Mouse (Mus musculus) liver, postnatal 0 days (tissue): ENCODE data around the gene Crybb1. TPM values are rescaled to one million over a fixed set of nuclear protein-coding genes. Genes with fewer than 3 reads are reported as not detected.

Experiments used
- ATAC-seq: fragments of 200-750 bp; cut with Nextera tagmentation; 2 replicates; pipeline ENCODE4 v1.8.0; 2017; ENCODE audit warnings: mild to moderate bottlenecking, moderate library complexity
- DNase-seq: peaks from one replicate; pipeline ENCODE4 v3.0.0-alpha.2; 2016
- H3K27ac ChIP-seq: fragments of 300-500 bp; sonication (generic); 2 replicates; pipeline ENCODE4 v1.5.1; 2014; ENCODE audit warnings: antibody characterized with exemption, moderate library complexity, mild to moderate bottlenecking, low read depth
- H3K27me3 ChIP-seq: fragments of 300-500 bp; sonication (generic); 2 replicates; pipeline ENCODE4 v1.6.1; 2014; ENCODE audit warnings: low read length, control low read depth, mixed read lengths; ENCODE audit not compliant: insufficient read depth
- H3K36me3 ChIP-seq: fragments of 300-500 bp; sonication (generic); replicated peaks from 2 replicates; pipeline ENCODE4 v1.6.1; 2014; ENCODE audit warnings: mild to moderate bottlenecking, control low read depth, low read length, moderate library complexity, mixed read lengths; ENCODE audit not compliant: insufficient read depth
- H3K4me1 ChIP-seq: fragments of 300-500 bp; sonication (generic); 2 replicates; pipeline ENCODE4 v1.6.1; 2014; ENCODE audit warnings: antibody characterized with exemption, mild to moderate bottlenecking, control low read depth; ENCODE audit not compliant: insufficient read depth
- H3K4me2 ChIP-seq: fragments of 300-500 bp; sonication (generic); 2 replicates; pipeline ENCODE4 v1.6.1; 2014; ENCODE audit warnings: low read depth, mild to moderate bottlenecking, low read length, moderate library complexity, mixed read lengths
- H3K4me3 ChIP-seq: fragments of 300-500 bp; sonication (generic); 2 replicates; pipeline ENCODE4 v1.5.1; 2014; ENCODE audit warnings: low read depth, low read length
- H3K9ac ChIP-seq: fragments of 300-500 bp; sonication (generic); replicated peaks from 2 replicates; pipeline ENCODE4 v1.6.1; 2014; ENCODE audit warnings: mild to moderate bottlenecking, moderate library complexity
- H3K9me3 ChIP-seq: fragments of 300-500 bp; sonication (generic); 2 replicates; pipeline ENCODE4 v1.6.1; 2016; ENCODE audit warnings: mild to moderate bottlenecking, control low read depth, low read length, mixed read lengths
- CTCF ChIP-seq: sonication (generic); IDR thresholded peaks from 2 replicates; pipeline ENCODE4 v1.5.1; 2016; ENCODE audit warnings: antibody characterized with exemption, low read depth
- EP300 ChIP-seq: IDR thresholded peaks from 2 replicates; pipeline ENCODE4 v1.6.1; 2016; ENCODE audit warnings: antibody characterized with exemption, low read depth, mild to moderate bottlenecking
- WGBS: fragments of 180-500 bp; shearing (Covaris S2); extraction: QIAGEN DNeasy Blood & Tissue Kit; methylation state at CpG from one replicate; pipeline ENCODE4 v1.1.7; 2014; ENCODE audit not compliant: insufficient replicate concordance; 5-methylcytosine and 5-hydroxymethylcytosine counted together
- polyA plus RNA-seq: library from polyadenylated mRNA; unstranded; fragments of >200 nt; fragmentation: Nextera tagmentation; extraction: Ambion mirVana; gene quantifications from 2 replicates; pipeline ENCODE4 v1.2.1, GENCODE M21; 2015

Crybb1 gene
- polyA plus RNA-seq, 1 experiment from 2014 or later = 0.33 TPM

DNA sequence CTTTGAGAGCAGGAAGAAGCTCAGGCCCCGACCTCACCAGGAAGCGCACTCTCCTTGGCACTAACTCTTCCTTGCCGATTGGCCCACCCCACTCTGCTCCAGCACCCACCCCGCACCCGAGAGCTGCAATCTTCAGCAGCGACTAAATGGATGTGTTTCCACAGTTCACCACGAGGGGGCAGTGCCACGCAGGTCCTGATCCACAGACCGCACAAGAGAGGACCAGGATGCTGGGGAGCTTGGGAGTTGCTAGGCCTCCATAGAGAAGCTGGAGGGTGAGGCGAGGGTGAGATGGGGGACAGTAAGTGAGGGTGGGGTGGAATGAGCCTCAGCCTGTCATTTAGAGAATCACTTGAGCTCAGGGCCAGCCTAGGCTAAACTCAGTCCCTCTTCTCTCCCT, 14.9 kb upstream of the Crybb1 start:
- Histone ChIP-seq H3K36me3 (no peaks in the 10 kb centered on the region), H3K4me3 (no peak overlapping the region), H3K9ac (peak overlapping the region; percentile 41), H3K4me2 (peak overlapping the region; percentile 49; the same call in 1 of the 2 replicates), H3K9me3 (no peaks in the 10 kb centered on the region; the same call in 1 of the 2 replicates), H3K4me1 (peaks cover 17% of the 10 kb centered on the region), H3K27me3 (peaks cover 8% of the 10 kb centered on the region; the same call in 1 of the 2 replicates), H3K27ac (no peak overlapping the region)
- under 1% methylated on average over 10 of the region's 10 CpGs for WGBS
- TF ChIP-seq CTCF (peak; percentile 98), EP300 (no peak)
- ATAC-seq = peak; percentile 68
- peak; percentile 90 for DNase-seq

GRCm38 (mm10) chr5:112241849-112242248, 13.8 kb upstream of the Crybb1 start:
- peaks cover 17% of the 10 kb centered on the region for H3K4me1 ChIP-seq
- DNase-seq (no peak), ATAC-seq (no peak)
- WGBS = 43% methylated on average over 2 of the region's 2 CpGs
- H3K9ac ChIP-seq = no peak overlapping the region
- no peaks in the 10 kb centered on the region; the same call in 1 of the 2 replicates for H3K9me3 ChIP-seq
- peaks cover 8% of the 10 kb centered on the region; the same call in 1 of the 2 replicates for H3K27me3 ChIP-seq
- H3K36me3 ChIP-seq = no peaks in the 10 kb centered on the region
- TF ChIP-seq EP300 (no peak), CTCF (no peak)
- H3K4me3 ChIP-seq = no peak overlapping the region
- 0 out of 2 replicates have a peak overlapping the region, but pooled peaks have one; percentile 48 for H3K27ac ChIP-seq
- H3K4me2 ChIP-seq = no peak overlapping the region

GRCm38 (mm10) chr5:112242361-112242778, 13.2 kb upstream of the Crybb1 start:
- H3K27me3 ChIP-seq = peaks cover 7% of the 10 kb centered on the region; the same call in 1 of the 2 replicates
- ATAC-seq (peak; percentile 60), DNase-seq (peak; percentile 55)
- H3K4me3 ChIP-seq = no peak overlapping the region
- H3K9ac ChIP-seq = no peak overlapping the region
- TF ChIP-seq EP300 (peak; percentile 68; the same call in 1 of the 2 replicates), CTCF (no peak)
- 17% methylated on average over 5 of the region's 5 CpGs for WGBS
- 0 out of 2 replicates have a peak overlapping the region, but pooled peaks have one; percentile 9 for H3K4me2 ChIP-seq
- no peaks in the 10 kb centered on the region; the same call in 1 of the 2 replicates for H3K9me3 ChIP-seq
- peak overlapping the region; percentile 48; the same call in 1 of the 2 replicates for H3K27ac ChIP-seq
- peaks cover 17% of the 10 kb centered on the region for H3K4me1 ChIP-seq
- H3K36me3 ChIP-seq = no peaks in the 10 kb centered on the region

- 0 out of 2 replicates have a peak, but pooled peaks cover under 1% of the 10 kb centered on the region for H3K27me3 ChIP-seq
- H3K9me3 ChIP-seq = no peaks in the 10 kb centered on the region; the same call in 1 of the 2 replicates
- WGBS = 53% methylated on average over 5 of the region's 5 CpGs
- peak overlapping the region; percentile 48; the same call in 1 of the 2 replicates for H3K27ac ChIP-seq
- no peak overlapping the region for H3K9ac ChIP-seq
- no peak for DNase-seq
- H3K4me2 ChIP-seq = no peak overlapping the region
- no peak overlapping the region for H3K4me3 ChIP-seq
- H3K4me1 ChIP-seq = peaks cover 17% of the 10 kb centered on the region
- TF ChIP-seq CTCF = no peak
- TF ChIP-seq EP300 = no peak
- ATAC-seq = no peak
- H3K36me3 ChIP-seq = no peaks in the 10 kb centered on the region
Observed at GRCm38 (mm10) chr5:112243041-112243440, 12.6 kb upstream of the Crybb1 start.

GRCm38 (mm10) chr5:112243539-112244274, 11.9 kb upstream of the Crybb1 start:
- no peaks in the 10 kb centered on the region; the same call in 1 of the 2 replicates for H3K9me3 ChIP-seq
- peaks cover 17% of the 10 kb centered on the region for H3K4me1 ChIP-seq
- H3K27ac ChIP-seq = peak overlapping the region; percentile 34; the same call in 1 of the 2 replicates
- H3K4me3 ChIP-seq = no peak overlapping the region
- no peaks in the 10 kb centered on the region for H3K36me3 ChIP-seq
- H3K27me3 ChIP-seq = no peaks in the 10 kb centered on the region
- DNase-seq (no peak), ATAC-seq (no peak)
- H3K4me2 ChIP-seq = no peak overlapping the region
- WGBS = 46% methylated on average over 10 of the region's 10 CpGs
- no peak overlapping the region for H3K9ac ChIP-seq
- TF ChIP-seq CTCF (no peak), EP300 (peak; percentile 82)

GRCm38 (mm10) chr5:112244275-112244562, 11.4 kb upstream of the Crybb1 start:
- no peak overlapping the region for H3K4me3 ChIP-seq
- no peaks in the 10 kb centered on the region; the same call in 1 of the 2 replicates for H3K9me3 ChIP-seq
- ATAC-seq = no peak
- no peak overlapping the region for H3K9ac ChIP-seq
- no peak for TF ChIP-seq EP300
- no peak for TF ChIP-seq CTCF
- DNase-seq = no peak
- no peaks in the 10 kb centered on the region for H3K27me3 ChIP-seq
- H3K4me1 ChIP-seq = peaks cover 17% of the 10 kb centered on the region
- H3K4me2 ChIP-seq = no peak overlapping the region
- 29% methylated on average over 1 of the region's 1 CpGs for WGBS
- H3K36me3 ChIP-seq = no peaks in the 10 kb centered on the region
- H3K27ac ChIP-seq = 0 out of 2 replicates have a peak overlapping the region, but pooled peaks have one; percentile 34
